Mouse (Mus musculus): ENCODE measurements at regions not wholly inside any gene's neighbourhood (a gene's known extent, or its start where the extent isn't known, plus 50 kb on each side); places are given as distances from the start of the nearest gene placed in this dataset.

- no peak for DNase-seq
These were observed 119.3 kb upstream of the H2al1n start for GRCm38 (mm10) chrX:14091661-14092060.

- DNase-seq: peak; percentile 0
These were observed 77.4 kb upstream of the H2al1n start for GRCm38 (mm10) chrX:14133571-14133970.

GRCm38 (mm10) chrX:14134600-14134999, 76.3 kb upstream of the H2al1n start:
- DNase-seq: no peak

GRCm38 (mm10) chrX:14138481-14138880, 72.5 kb upstream of the H2al1n start:
- peak; percentile 8 for DNase-seq
